Mouse (Mus musculus) monocyte, adult 2 months (primary cell): ENCODE results near the gene Hrh1.

Experiments used
- DNase-seq, 2 experiments: peaks; one replicate each; pipeline ENCODE4 v3.0.0; 2022; ENCODE audit warnings: low spot score in 2 of 2, low read depth in 1 of 2

Hrh1 gene

GRCm38 (mm10) chr6:114406634-114407033, 8.9 kb downstream of the Hrh1 start:
- DNase-seq, result no peak

DNA sequence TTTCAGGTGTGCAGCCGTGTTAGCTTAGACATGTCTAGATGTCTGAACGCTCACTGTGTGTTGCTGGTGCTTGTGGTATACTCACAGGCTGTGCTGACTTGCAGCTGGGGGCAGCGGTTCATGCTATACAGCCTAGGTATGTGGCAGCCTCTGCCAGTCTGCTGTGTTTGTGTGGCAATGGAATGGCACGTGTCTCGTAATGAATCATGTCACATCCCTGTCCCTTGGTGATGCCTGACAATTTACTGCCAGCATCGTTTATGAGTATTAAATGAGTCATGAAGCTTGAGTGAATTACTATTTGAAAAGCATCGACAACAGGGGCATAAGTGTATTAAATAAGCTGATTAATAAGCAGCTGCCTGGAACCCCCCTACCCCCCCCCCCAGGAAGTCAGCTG, 9.3 kb downstream of the Hrh1 start:
- DNase-seq, result no peak

GRCm38 (mm10) chr6:114408278-114408677, 10.5 kb downstream of the Hrh1 start:
- DNase-seq, result no peak

GRCm38 (mm10) chr6:114411913-114412312, 14.2 kb downstream of the Hrh1 start:
- no peak for DNase-seq

- DNase-seq, result no peak
Measured at GRCm38 (mm10) chr6:114414510-114414909, 16.8 kb downstream of the Hrh1 start.

- no peak for DNase-seq
Measured at GRCm38 (mm10) chr6:114418037-114418436, 20.3 kb downstream of the Hrh1 start.

- DNase-seq, result no peak
Measured at GRCm38 (mm10) chr6:114421061-114421460, 23.3 kb downstream of the Hrh1 start.

DNA sequence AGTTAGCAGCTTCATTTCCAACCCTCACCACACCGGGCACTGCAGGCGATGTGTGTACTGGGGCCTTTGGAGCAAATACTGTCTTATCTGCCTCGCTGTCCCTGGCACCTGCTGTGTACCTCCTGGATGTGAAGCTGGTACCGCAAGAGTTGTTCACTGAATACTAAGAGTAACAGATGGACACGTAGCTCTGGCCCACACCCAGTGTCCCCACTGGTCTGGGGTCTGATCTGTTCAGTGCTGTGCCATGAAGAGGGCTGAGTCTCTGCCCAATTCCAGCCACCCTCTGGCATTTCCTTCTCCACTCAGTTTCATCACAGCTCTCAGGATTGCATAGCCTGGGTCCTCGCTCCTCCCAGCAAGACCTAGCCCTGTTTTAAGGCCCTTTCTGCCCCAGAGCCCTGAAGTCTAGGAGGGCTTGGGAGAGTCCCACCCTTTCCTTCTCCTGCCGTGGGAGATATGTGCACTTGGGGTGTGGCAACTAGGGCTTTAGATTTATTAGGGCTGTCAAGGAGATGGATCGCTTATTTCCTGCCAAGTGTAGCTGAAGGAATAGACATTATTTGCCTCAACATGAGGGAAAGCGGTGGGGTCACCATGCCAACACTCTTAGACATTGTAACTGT, 25.4 kb downstream of the Hrh1 start:
- no peak for DNase-seq

GRCm38 (mm10) chr6:114425343-114425742, 27.6 kb downstream of the Hrh1 start:
- DNase-seq, result no peak

GRCm38 (mm10) chr6:114427641-114428040, 29.9 kb downstream of the Hrh1 start:
- DNase-seq, result no peak

- DNase-seq, result no peak
Measured at GRCm38 (mm10) chr6:114428831-114429230, 31.1 kb downstream of the Hrh1 start.

DNA sequence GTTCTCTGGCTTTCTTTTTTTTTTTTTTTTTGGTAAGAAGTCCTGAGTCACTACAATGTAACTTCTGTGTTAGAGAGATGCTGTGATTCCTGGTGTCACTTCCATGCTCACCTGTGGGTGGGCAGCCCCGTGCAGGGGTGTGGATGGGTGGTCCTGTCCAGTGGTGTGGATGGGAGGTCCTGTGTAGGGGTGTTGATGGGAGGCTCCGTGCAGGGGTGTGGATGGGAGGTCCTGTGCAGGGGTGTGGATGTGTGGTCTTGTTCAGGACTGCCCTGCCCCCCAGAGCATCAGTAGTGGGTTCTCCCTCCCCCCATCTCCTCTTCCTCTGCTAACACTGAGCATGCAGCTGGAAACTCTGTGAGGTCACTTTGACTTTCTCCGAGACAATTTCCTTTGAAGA, 34.9 kb downstream of the Hrh1 start:
- no peak for DNase-seq

GRCm38 (mm10) chr6:114434524-114434923, 36.8 kb downstream of the Hrh1 start:
- DNase-seq, result no peak

DNA sequence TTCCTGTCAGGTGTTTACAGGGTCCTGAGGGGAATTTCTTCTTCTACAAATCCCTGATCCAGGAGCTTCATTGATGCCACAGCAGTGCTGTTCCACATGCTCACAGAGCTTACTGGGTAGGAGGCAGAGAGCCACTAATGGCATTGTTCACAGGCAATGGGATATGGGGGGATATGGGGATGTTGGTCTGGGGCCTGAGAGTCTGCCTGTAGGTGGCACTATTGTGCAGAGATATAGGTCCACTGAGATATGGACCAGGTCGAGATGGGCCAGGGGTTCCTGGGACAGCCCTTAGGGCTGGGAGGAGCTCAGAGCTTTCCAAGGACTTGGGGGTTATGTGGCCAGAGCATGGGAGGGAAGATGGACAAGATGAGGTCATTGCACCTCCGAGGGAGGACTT, 42.6 kb downstream of the Hrh1 start:
- DNase-seq, result no peak

DNA sequence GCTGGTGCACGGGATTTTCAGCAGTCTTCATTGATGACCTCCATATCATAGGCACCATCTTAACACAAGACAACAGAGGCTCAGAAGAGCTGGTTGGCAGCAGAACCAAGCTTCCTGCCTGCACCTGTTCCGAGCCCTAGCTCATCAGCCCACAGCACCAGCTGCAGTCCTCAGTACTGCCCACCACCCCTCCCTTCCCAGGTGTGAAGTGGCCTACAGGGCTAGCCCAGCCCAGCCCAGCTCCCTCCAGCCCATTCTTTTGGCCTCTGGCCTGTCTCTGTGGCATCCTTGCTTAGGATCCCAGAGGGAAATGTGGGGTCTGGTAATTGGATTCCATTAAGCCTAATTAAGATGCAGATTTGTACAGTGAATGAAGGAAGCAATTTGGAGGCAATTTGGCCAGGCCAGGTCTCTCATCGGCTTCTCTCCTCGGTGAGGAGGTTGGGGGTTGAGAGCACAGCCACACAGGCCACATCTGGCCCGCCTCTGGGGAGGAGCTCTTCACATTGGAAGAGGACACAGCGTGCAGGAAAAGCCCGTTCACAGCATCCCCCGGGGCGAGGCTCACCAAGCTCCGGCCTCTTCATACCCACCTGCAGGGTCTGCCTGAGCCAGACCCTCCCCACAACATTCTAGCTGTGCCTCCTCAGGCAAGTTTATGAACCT, 43.2 kb downstream of the Hrh1 start:
- DNase-seq, result no peak

DNA sequence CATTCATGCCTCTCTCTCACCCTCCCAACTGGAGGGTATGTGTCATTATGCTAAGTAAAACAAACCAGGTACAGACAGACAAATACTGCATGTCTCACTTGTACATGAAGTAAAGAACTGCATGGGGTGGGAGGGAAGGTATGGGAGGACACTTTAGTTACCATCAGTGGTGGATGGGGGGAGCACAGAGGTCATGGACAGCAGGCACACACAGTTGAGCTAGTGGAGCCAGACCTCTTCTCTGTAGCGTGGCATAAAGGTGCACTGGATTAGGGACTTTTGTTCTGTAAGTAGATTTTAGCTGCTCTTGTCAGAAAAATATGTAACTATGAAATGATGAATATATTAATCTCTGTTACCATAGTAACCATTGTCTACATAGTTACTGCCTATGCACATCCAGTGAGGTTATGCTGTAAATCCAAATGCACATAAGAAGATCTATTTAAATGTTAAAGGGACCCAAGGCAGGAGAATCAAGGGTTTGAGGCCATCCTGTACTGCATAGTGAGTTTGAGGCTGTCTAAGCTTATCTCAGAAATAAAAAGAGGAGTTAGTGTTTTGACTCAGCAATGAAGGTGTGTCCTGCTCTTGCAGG, 46.6 kb downstream of the Hrh1 start:
- no peak for DNase-seq

DNA sequence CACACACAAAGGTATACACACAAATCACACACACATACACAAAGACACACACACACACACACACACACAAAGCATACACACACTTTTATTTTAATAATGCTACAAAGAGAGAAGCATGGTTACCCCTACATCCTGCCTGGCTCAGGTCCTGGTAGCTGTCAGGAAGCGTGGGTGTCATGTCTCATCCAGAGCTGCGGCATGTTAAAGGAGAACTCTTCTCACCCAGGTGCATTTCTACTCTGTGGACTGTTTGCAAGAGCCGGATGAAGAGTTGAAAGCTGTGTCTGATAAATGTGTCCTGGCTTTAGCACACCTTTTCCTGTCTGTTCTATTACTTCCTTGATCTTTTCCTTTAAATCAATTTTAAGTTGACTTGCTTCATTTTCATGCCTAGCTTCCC, 47.2 kb downstream of the Hrh1 start:
- no peak for DNase-seq

GRCm38 (mm10) chr6:114448888-114449287, 51.2 kb downstream of the Hrh1 start:
- DNase-seq, result no peak

- no peak for DNase-seq
Measured at GRCm38 (mm10) chr6:114455267-114455666, 57.5 kb downstream of the Hrh1 start.

DNA sequence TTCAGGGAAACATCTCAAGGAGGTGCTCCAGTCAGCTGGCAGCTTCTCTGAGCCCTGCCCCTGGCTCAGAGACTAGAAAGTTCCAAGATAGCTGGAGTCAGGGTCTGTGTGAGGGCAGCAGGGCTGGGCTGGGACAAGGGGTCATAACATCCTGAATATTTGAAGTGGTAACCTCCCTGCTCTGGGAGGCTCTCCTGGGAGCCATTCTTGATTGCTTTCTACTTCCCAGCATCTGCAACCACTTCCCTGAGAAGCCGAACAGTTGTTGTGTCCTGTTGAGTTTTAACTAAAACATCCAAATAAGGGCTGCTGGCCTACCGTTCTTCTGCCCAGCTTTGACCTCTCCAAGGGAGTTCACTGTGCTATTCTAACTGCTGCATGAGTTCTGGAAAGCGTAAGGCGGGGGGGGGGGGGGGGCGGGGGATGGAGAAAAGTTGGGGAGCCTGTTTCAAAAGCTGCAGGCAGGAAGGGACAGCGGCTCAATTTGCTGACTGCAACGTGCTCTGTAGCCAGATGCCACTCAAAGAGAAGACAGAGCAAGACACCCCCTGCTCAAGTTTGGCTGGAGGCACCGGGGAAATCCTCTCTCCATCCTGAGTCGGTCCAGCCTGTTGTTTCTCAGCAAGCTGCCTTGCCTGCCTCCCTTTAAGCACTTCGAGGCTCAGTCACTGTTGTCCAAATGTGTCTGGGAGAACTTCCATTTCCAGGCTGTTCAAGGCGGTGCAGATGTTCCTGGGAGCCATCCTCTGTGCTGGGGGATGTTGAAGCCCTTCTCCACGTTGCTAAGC, 58.7 kb downstream of the Hrh1 start:
- DNase-seq, result no peak

DNA sequence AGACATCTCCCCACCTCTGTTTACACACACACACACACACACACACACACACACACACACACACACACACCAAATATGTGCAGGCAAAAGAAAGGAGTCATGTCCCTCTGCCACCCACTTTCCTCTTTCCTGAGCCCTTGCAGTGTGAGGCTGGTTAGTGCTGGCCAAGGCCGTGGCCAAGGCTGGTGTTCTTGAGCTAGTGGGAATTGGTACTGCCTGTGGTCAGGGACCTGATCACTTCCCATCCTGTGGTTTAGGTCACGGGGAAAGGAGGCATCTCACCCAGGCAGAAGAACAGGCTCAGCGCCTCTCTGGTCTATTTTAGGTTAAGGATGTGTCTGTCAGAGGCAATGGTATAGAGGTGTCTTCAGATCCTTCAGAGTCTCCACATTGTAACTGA, 59.6 kb downstream of the Hrh1 start:
- DNase-seq, result peak; percentile 12 to 17

DNA sequence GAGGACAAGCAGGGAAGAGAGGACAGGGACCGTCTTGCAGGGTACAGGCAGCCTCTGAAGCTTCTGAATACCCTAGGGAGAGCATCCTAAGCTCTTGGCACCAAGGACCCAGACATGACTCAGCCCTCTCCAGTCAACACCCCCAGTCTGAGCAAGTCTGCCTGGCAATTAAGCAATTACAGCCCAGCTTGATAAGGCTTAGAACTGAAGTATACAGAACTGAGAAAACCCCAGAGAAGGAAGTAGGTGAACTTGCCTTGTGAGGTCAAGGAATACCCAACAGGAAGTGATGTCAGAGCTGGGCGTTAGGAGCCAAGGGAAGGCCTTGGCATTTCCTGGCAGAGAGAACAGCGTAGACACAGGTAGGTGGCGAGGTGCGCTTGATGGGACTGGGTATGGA, 60.5 kb downstream of the Hrh1 start:
- DNase-seq, result peak; percentile 43 to 50
